Mouse (Mus musculus) left cerebral cortex, adult 18-20 months (tissue): ENCODE measurements at regions not wholly inside any gene's neighbourhood (a gene's known extent, or its start where the extent isn't known, plus 50 kb on each side); places are given as distances from the start of the nearest gene placed in this dataset.

Experiments
- DNase-seq, 2 experiments: peaks; one replicate each; pipeline ENCODE4 v3.0.0; 2021 to 2022; ENCODE audit warnings: low spot score in 2 of 2, mixed read lengths in 1 of 2

- no peak for DNase-seq
Measured at GRCm38 (mm10) chr8:80422190-80422589, 71.4 kb upstream of the Gypa start.

GRCm38 (mm10) chr8:80416121-80416520 is 77.5 kb upstream of the Gypa start:
- no peak for DNase-seq

GRCm38 (mm10) chr8:80399594-80400207 is 93.9 kb upstream of the Gypa start:
- DNase-seq = no peak

GRCm38 (mm10) chr8:80395010-80395409 is 98.6 kb upstream of the Gypa start:
- DNase-seq = no peak

GRCm38 (mm10) chr8:80393111-80393510 is 100.5 kb upstream of the Gypa start:
- DNase-seq = no peak

GRCm38 (mm10) chr8:80369221-80369620 is 124.4 kb upstream of the Gypa start:
- DNase-seq = no peak

- no peak for DNase-seq
Measured at GRCm38 (mm10) chr8:80364059-80364458, 129.5 kb upstream of the Gypa start.

- DNase-seq = no peak
Measured at GRCm38 (mm10) chr8:80343299-80343698, 150.3 kb upstream of the Gypa start.

- no peak for DNase-seq
Measured at GRCm38 (mm10) chr8:80337872-80338271, 155.7 kb upstream of the Gypa start.

- DNase-seq = no peak
Measured at GRCm38 (mm10) chr8:80328676-80329075, 164.9 kb upstream of the Gypa start.

GRCm38 (mm10) chr8:80325859-80326258 is 167.7 kb upstream of the Gypa start:
- no peak for DNase-seq

- DNase-seq = no peak
Measured at GRCm38 (mm10) chr8:80325132-80325531, 168.4 kb upstream of the Gypa start.

GRCm38 (mm10) chr8:80318231-80318870 is 175.2 kb upstream of the Gypa start:
- peak in 1 of 2 experiments; percentile 2 for DNase-seq

- DNase-seq = peak; percentile 16 to 23
Measured at GRCm38 (mm10) chr8:80315371-80315770, 178.2 kb upstream of the Gypa start.

- DNase-seq = no peak
Measured at GRCm38 (mm10) chr8:80314826-80315225, 178.8 kb upstream of the Gypa start.

GRCm38 (mm10) chr8:80313883-80314635 is 179.5 kb upstream of the Gypa start:
- no peak for DNase-seq

- DNase-seq = no peak
Measured at GRCm38 (mm10) chr8:80307761-80308160, 185.8 kb upstream of the Gypa start.

GRCm38 (mm10) chr8:80298596-80298995 is 195.0 kb upstream of the Gypa start:
- DNase-seq = no peak

GRCm38 (mm10) chr8:80290311-80290710 is 203.3 kb upstream of the Gypa start:
- DNase-seq = no peak

GRCm38 (mm10) chr8:80289282-80289681 is 204.3 kb upstream of the Gypa start:
- DNase-seq = no peak

GRCm38 (mm10) chr8:80268910-80269460 is 211.2 kb upstream of the Hhip start:
- no peak for DNase-seq

GRCm38 (mm10) chr8:80264915-80265314 is 207.1 kb upstream of the Hhip start:
- no peak for DNase-seq
